Mouse (Mus musculus): ENCODE results near the gene Cnn1. TPM values are rescaled to one million over a fixed set of nuclear protein-coding genes. Genes with fewer than 3 reads are reported as not detected.
A peak's percentile ranks its signal among the peaks of the same experiment; 100 is the strongest.

The Cnn1 gene
- polyA plus RNA-seq, 1 experiment from 2014 or later: 432 TPM

- no peaks in the 10 kb centered on the region for H3K27me3 ChIP-seq (replicated peaks; ENCODE audit: control insufficient read depth, insufficient read depth, low read length)
- WGBS: under 1% methylated on average over 48 of the region's 48 CpGs
- ATAC-seq: peak; percentile 98
- no peaks in the 10 kb centered on the region; the same call in 1 of the 2 replicates for H3K36me3 ChIP-seq (ENCODE audit: control insufficient read depth, insufficient read depth)
- peak within 1 kb of the TSS; percentile 84 for H3K4me2 ChIP-seq (replicated peaks; ENCODE audit: low read depth)
- no peaks in the 10 kb centered on the region for H3K9me3 ChIP-seq (ENCODE audit: control insufficient read depth)
- peak within 1 kb of the TSS; percentile 78 for H3K4me3 ChIP-seq (ENCODE audit: low read depth, low read length)
- no peak for TF ChIP-seq CTCF (IDR thresholded peaks at IDR 0.05; ENCODE audit: low read depth)
- H3K27ac ChIP-seq (ENCODE audit: low read depth, low read length): peak within 1 kb of the TSS; percentile 79
- H3K9ac ChIP-seq (ENCODE audit: low read depth, low read length): peak within 1 kb of the TSS; percentile 67
- no peaks in the 10 kb centered on the region for H3K4me1 ChIP-seq (replicated peaks; ENCODE audit: control insufficient read depth, insufficient read depth, low read length)
Observed at GRCm38 (mm10) chr9:22085022-22085834, 13.8 kb upstream of the Cnn1 start, which contains the start of gene Ecsit. Gene Ecsit (minus strand): TSS chr9:22085438.

DNA sequence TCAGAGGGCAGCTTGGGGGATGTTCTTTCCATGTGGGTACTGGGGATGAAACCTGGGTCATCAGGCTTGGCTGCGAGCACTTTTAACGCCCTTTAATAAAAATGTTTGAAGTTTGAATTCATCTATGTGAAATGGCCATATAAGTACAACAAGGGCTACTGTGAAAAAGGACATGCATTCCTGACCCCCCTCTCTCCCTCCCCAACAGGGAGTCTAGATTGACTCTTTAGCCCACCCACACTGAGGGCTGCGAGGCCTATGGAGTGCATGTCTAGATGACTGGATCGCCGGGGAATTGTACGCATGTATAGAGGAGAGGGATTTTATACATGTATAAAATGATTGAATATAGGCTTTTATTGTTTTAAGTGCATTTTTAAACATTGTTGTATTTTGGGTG is 13.0 kb upstream of the Cnn1 start:
- Histone ChIP-seq H3K9ac (ENCODE audit: low read depth, low read length) (peak overlapping the region; percentile 62), H3K27me3 (replicated peaks; ENCODE audit: control insufficient read depth, insufficient read depth, low read length) (no peaks in the 10 kb centered on the region), H3K4me1 (replicated peaks; ENCODE audit: control insufficient read depth, insufficient read depth, low read length) (no peaks in the 10 kb centered on the region), H3K36me3 (ENCODE audit: control insufficient read depth, insufficient read depth) (no peaks in the 10 kb centered on the region), H3K9me3 (ENCODE audit: control insufficient read depth) (no peaks in the 10 kb centered on the region), H3K4me3 (ENCODE audit: low read depth, low read length) (peak overlapping the region; percentile 78), H3K27ac (ENCODE audit: low read depth, low read length) (peak overlapping the region; percentile 79; the same call in 1 of the 2 replicates), H3K4me2 (replicated peaks; ENCODE audit: low read depth) (peak overlapping the region; percentile 84)
- ATAC-seq: no peak
- no peak for TF ChIP-seq CTCF (IDR thresholded peaks at IDR 0.05; ENCODE audit: low read depth)
- 70% methylated on average over 6 of the region's 6 CpGs for WGBS

GRCm38 (mm10) chr9:22087034-22087618 is 11.9 kb upstream of the Cnn1 start:
- TF ChIP-seq CTCF (IDR thresholded peaks at IDR 0.05; ENCODE audit: low read depth): no peak
- Histone ChIP-seq H3K9ac (ENCODE audit: low read depth, low read length) (no peak overlapping the region), H3K4me1 (replicated peaks; ENCODE audit: control insufficient read depth, insufficient read depth, low read length) (no peaks in the 10 kb centered on the region), H3K36me3 (ENCODE audit: control insufficient read depth, insufficient read depth) (no peaks in the 10 kb centered on the region), H3K4me2 (replicated peaks; ENCODE audit: low read depth) (no peak overlapping the region), H3K4me3 (ENCODE audit: low read depth, low read length) (no peak overlapping the region), H3K9me3 (ENCODE audit: control insufficient read depth) (no peaks in the 10 kb centered on the region), H3K27ac (ENCODE audit: low read depth, low read length) (no peak overlapping the region), H3K27me3 (replicated peaks; ENCODE audit: control insufficient read depth, insufficient read depth, low read length) (no peaks in the 10 kb centered on the region)
- no peak for ATAC-seq
- 83% methylated on average over 2 of the region's 2 CpGs for WGBS

DNA sequence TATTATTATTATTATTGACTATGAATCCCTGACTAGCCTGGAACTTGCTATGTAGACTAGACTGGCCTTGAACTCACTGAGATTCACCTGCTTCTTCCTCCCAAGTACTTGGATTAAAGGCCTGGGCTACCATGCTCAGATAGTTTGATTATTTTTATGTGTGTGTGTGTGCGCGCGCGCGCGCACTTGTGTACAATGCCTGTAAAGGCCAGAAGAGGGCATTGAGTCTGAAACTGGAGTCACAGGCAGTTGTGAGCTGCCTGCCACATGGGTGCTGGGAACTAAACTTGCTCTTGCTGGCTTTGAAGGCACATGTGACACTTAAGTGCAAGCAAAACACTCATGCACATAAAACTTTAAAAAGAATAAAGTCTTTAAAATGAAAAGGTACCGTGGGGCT is 9.7 kb upstream of the Cnn1 start:
- Histone ChIP-seq H3K27ac (ENCODE audit: low read depth, low read length) (no peak overlapping the region), H3K4me3 (ENCODE audit: low read depth, low read length) (no peak overlapping the region), H3K36me3 (ENCODE audit: control insufficient read depth, insufficient read depth) (no peaks in the 10 kb centered on the region), H3K4me2 (replicated peaks; ENCODE audit: low read depth) (no peak overlapping the region), H3K27me3 (replicated peaks; ENCODE audit: control insufficient read depth, insufficient read depth, low read length) (0 out of 2 replicates have a peak, but pooled peaks cover 3% of the 10 kb centered on the region), H3K9ac (ENCODE audit: low read depth, low read length) (no peak overlapping the region), H3K9me3 (ENCODE audit: control insufficient read depth) (no peaks in the 10 kb centered on the region), H3K4me1 (replicated peaks; ENCODE audit: control insufficient read depth, insufficient read depth, low read length) (no peaks in the 10 kb centered on the region)
- ATAC-seq: no peak
- TF ChIP-seq CTCF (IDR thresholded peaks at IDR 0.05; ENCODE audit: low read depth): no peak
- WGBS: over 99% methylated on average over 7 of the region's 7 CpGs

DNA sequence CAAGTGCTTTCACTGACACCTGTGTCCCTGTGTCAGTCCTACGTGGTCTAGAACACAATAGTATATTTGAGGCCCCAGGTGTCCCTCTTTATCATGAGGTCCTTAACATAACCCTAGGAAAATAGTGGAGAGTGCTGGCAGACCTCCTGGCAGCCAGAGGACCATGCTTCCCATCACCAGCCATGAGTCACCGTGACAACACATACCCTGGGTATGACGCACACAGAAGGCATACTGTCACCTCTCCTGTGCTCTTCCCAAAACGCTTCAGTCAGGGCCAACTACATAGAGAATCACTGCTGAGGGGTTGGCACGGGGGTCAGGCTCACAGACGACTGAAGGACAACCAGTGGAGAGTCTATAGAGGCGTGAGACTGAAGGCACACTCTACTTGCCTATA is 9.0 kb upstream of the Cnn1 start:
- no peak for ATAC-seq
- TF ChIP-seq CTCF (IDR thresholded peaks at IDR 0.05; ENCODE audit: low read depth): no peak
- Histone ChIP-seq H3K4me1 (replicated peaks; ENCODE audit: control insufficient read depth, insufficient read depth, low read length) (no peaks in the 10 kb centered on the region), H3K27me3 (replicated peaks; ENCODE audit: control insufficient read depth, insufficient read depth, low read length) (0 out of 2 replicates have a peak, but pooled peaks cover 3% of the 10 kb centered on the region), H3K36me3 (ENCODE audit: control insufficient read depth, insufficient read depth) (no peaks in the 10 kb centered on the region), H3K4me3 (ENCODE audit: low read depth, low read length) (no peak overlapping the region), H3K27ac (ENCODE audit: low read depth, low read length) (no peak overlapping the region), H3K4me2 (replicated peaks; ENCODE audit: low read depth) (no peak overlapping the region), H3K9me3 (ENCODE audit: control insufficient read depth) (no peaks in the 10 kb centered on the region), H3K9ac (ENCODE audit: low read depth, low read length) (no peak overlapping the region)
- 82% methylated on average over 7 of the region's 7 CpGs for WGBS

GRCm38 (mm10) chr9:22092746-22093145 is 6.3 kb upstream of the Cnn1 start:
- Histone ChIP-seq H3K9ac (ENCODE audit: low read depth, low read length) (no peak overlapping the region), H3K27ac (ENCODE audit: low read depth, low read length) (no peak overlapping the region), H3K27me3 (replicated peaks; ENCODE audit: control insufficient read depth, insufficient read depth, low read length) (0 out of 2 replicates have a peak, but pooled peaks cover 3% of the 10 kb centered on the region), H3K4me2 (replicated peaks; ENCODE audit: low read depth) (no peak overlapping the region), H3K4me1 (replicated peaks; ENCODE audit: control insufficient read depth, insufficient read depth, low read length) (no peaks in the 10 kb centered on the region), H3K9me3 (ENCODE audit: control insufficient read depth) (no peaks in the 10 kb centered on the region), H3K36me3 (ENCODE audit: control insufficient read depth, insufficient read depth) (no peaks in the 10 kb centered on the region), H3K4me3 (ENCODE audit: low read depth, low read length) (no peak overlapping the region)
- no peak for TF ChIP-seq CTCF (IDR thresholded peaks at IDR 0.05; ENCODE audit: low read depth)
- WGBS: 79% methylated on average over 6 of the region's 6 CpGs
- no peak for ATAC-seq
